22 mouse cellular contexts compared by ENCODE assay signal in genomic region chr2:140080747-140081577, GRCm38 (mm10). TPM values are rescaled to one million over a fixed set of nuclear protein-coding genes. Genes with fewer than 3 reads are reported as not detected.
DNase-seq lines count a peak whose midpoint lies in the region; ATAC-seq and TF ChIP-seq lines count a peak whose summit lies in the region.
"Had no signal": no experiment of that assay in that cellular context is flagged by ENCODE, and none has a peak within 500 bp of the region (broad histone marks: within the 10 kb centered on the region; RNA-seq: fewer than 3 reads in every experiment).

No protein-coding gene starts in this region.

- H3K27me3 ChIP-seq in intestine, embryonic 14.5 days (replicated peaks; ENCODE audit: control insufficient read depth, insufficient read depth, low read length): no peaks in the 10 kb centered on the region
- no peaks in the 10 kb centered on the region for H3K27me3 ChIP-seq in intestine, postnatal 0 days (replicated peaks; ENCODE audit: control insufficient read depth, insufficient read depth, low read length)
- H3K27me3 ChIP-seq in liver, embryonic 13.5 days: no peaks in the 10 kb centered on the region
- H3K27me3 ChIP-seq: embryonic facial prominence, embryonic 12.5 days; midbrain, embryonic 13.5 days had no signal

- H3K4me2 ChIP-seq in intestine, embryonic 14.5 days (ENCODE audit: low read length): no peak overlapping the region
- no peak overlapping the region for H3K4me2 ChIP-seq in intestine, postnatal 0 days (replicated peaks; ENCODE audit: low read depth)
- no peak overlapping the region for H3K4me2 ChIP-seq in liver, embryonic 13.5 days
- H3K4me2 ChIP-seq: embryonic facial prominence, embryonic 12.5 days; hindbrain, embryonic 14.5 days; midbrain, embryonic 13.5 days had no signal

- no peaks in the 10 kb centered on the region for H3K4me1 ChIP-seq in intestine, embryonic 14.5 days (replicated peaks; ENCODE audit: control insufficient read depth, insufficient read depth, low read length)
- no peaks in the 10 kb centered on the region for H3K4me1 ChIP-seq in intestine, postnatal 0 days (replicated peaks; ENCODE audit: control insufficient read depth, insufficient read depth, low read length)
- peaks cover 17% of the 10 kb centered on the region for H3K4me1 ChIP-seq in liver, embryonic 13.5 days (replicated peaks)
- H3K4me1 ChIP-seq: embryonic facial prominence, embryonic 12.5 days; midbrain, embryonic 13.5 days had no signal

- no peak overlapping the region for H3K9ac ChIP-seq in intestine, embryonic 14.5 days (ENCODE audit: low read length)
- no peak overlapping the region for H3K9ac ChIP-seq in intestine, postnatal 0 days (ENCODE audit: low read depth, low read length)
- H3K9ac ChIP-seq in liver, embryonic 13.5 days: peak overlapping the region; percentile 8; the same call in 1 of the 2 replicates
- H3K9ac ChIP-seq: embryonic facial prominence, embryonic 12.5 days; hindbrain, embryonic 14.5 days; midbrain, embryonic 13.5 days had no signal

- no peak for TF ChIP-seq CTCF in intestine, postnatal 0 days (IDR thresholded peaks at IDR 0.05; ENCODE audit: low read depth)

- peak; percentile 4 for DNase-seq in intestine, embryonic 14.5 days (ENCODE audit: low spot score)
- peak; percentile 44 for DNase-seq in NIH3T3 (ENCODE audit: low read depth)
- peak; percentile 23 for DNase-seq in liver, embryonic 13.5 days
- no peak for DNase-seq in lung, postnatal 14 days
- DNase-seq in kidney, adult 8-10 months: no peak
- DNase-seq in right cerebral cortex, postnatal 10 days (ENCODE audit: low spot score in 2 of 2): no peak
- DNase-seq: B cell, adult 2 months; cerebellum, adult 11 months; cerebellum, postnatal 10 days; gastrocnemius, adult 2 months; heart, postnatal 4 days; kidney, postnatal 25 days; lung, adult 18-20 months; retina, postnatal 1 day; thymus, adult 18-20 months had no signal

- 86% methylated on average over 11 of the region's 11 CpGs for WGBS in intestine, embryonic 14.5 days
- 81% methylated on average over 11 of the region's 11 CpGs for WGBS in intestine, postnatal 0 days
- 61% methylated on average over 11 of the region's 11 CpGs for WGBS in liver, embryonic 13.5 days (ENCODE audit: insufficient replicate concordance)

- no peak for ATAC-seq in intestine, embryonic 14.5 days (replicated peaks; ENCODE audit: low FRiP score, low TSS enrichment, low read depth)
- ATAC-seq in intestine, postnatal 0 days: no peak
- ATAC-seq in liver, embryonic 13.5 days (ENCODE audit: low read depth): peak; percentile 89
- ATAC-seq: forebrain, embryonic 14.5 days; inflammation-experienced regulatory T-cells, adult 6 months; midbrain, embryonic 13.5 days had no signal

- no peaks in the 10 kb centered on the region for H3K36me3 ChIP-seq in intestine, embryonic 14.5 days (ENCODE audit: control insufficient read depth, insufficient read depth, low read length)
- no peaks in the 10 kb centered on the region for H3K36me3 ChIP-seq in intestine, postnatal 0 days (ENCODE audit: control insufficient read depth, insufficient read depth)
- H3K36me3 ChIP-seq in liver, embryonic 13.5 days: no peaks in the 10 kb centered on the region
- H3K36me3 ChIP-seq: embryonic facial prominence, embryonic 12.5 days; midbrain, embryonic 13.5 days had no signal

- no peak overlapping the region for H3K27ac ChIP-seq in intestine, embryonic 14.5 days (ENCODE audit: low read depth)
- no peak overlapping the region for H3K27ac ChIP-seq in intestine, postnatal 0 days (ENCODE audit: low read depth, low read length)
- peak overlapping the region; percentile 66 for H3K27ac ChIP-seq in liver, embryonic 13.5 days
- H3K27ac ChIP-seq: embryonic facial prominence, embryonic 12.5 days; gastrocnemius, adult 2 months; hindbrain, embryonic 14.5 days; layer of hippocampus, adult 2 months; midbrain, embryonic 13.5 days had no signal

- H3K9me3 ChIP-seq in intestine, embryonic 14.5 days (ENCODE audit: control insufficient read depth, low read length): no peaks in the 10 kb centered on the region
- H3K9me3 ChIP-seq in intestine, postnatal 0 days (ENCODE audit: control insufficient read depth): no peaks in the 10 kb centered on the region
- H3K9me3 ChIP-seq in liver, embryonic 13.5 days (replicated peaks): no peaks in the 10 kb centered on the region
- H3K9me3 ChIP-seq: embryonic facial prominence, embryonic 12.5 days; midbrain, embryonic 13.5 days had no signal

- no peak overlapping the region for H3K4me3 ChIP-seq in intestine, embryonic 14.5 days (ENCODE audit: low read depth, low read length)
- H3K4me3 ChIP-seq in intestine, postnatal 0 days (ENCODE audit: low read depth, low read length): no peak overlapping the region
- no peak overlapping the region for H3K4me3 ChIP-seq in liver, embryonic 13.5 days (replicated peaks)
- H3K4me3 ChIP-seq: embryonic facial prominence, embryonic 12.5 days; gastrocnemius, adult 2 months; layer of hippocampus, adult 2 months; midbrain, embryonic 13.5 days had no signal

RNA-seq across cellular contexts. Expression of gene Tasp1, which starts 14.4 kb away (rescaled TPM):
- polyA plus RNA-seq in intestine, embryonic 14.5 days (2014; fragmentation: Nextera tagmentation; extraction: Ambion mirVana): 19.2 and 19.5 TPM in 2 replicates
- polyA plus RNA-seq in intestine, postnatal 0 days (2015; fragmentation: Nextera tagmentation; extraction: Ambion mirVana): 9.4 and 10.5 TPM in 2 replicates
- polyA plus RNA-seq in liver, embryonic 13.5 days (2015; fragmentation: Nextera tagmentation; extraction: Ambion mirVana): 18.4 and 19.7 TPM in 2 replicates

Comparison
In these comparisons a context has a peak if more than half of its experiments do, and no peak if none do; other contexts are left out.
1. DNase-seq: peak in intestine, embryonic 14.5 days (single experiment), NIH3T3 (single experiment) and liver, embryonic 13.5 days (single experiment); none in lung, postnatal 14 days (single experiment), kidney, adult 8-10 months (0 of 2) and right cerebral cortex, postnatal 10 days (0 of 2).